Comparison of ENCODE assay signal across 9 mouse cellular contexts in genomic region chr17:22352794-22353193, GRCm38 (mm10). TPM values are rescaled to one million over a fixed set of nuclear protein-coding genes. Genes with fewer than 3 reads are reported as not detected.
DNase-seq lines count a peak whose midpoint lies in the region; ATAC-seq and TF ChIP-seq lines count a peak whose summit lies in the region.
"Had no signal": no experiment of that assay in that cellular context is flagged by ENCODE, and none has a peak within 500 bp of the region (broad histone marks: within the 10 kb centered on the region; RNA-seq: fewer than 3 reads in every experiment).

No protein-coding gene starts in this region.

- H3K9ac ChIP-seq in forebrain, embryonic 15.5 days (replicated peaks) = no peak overlapping the region
- H3K9ac ChIP-seq: limb, embryonic 13.5 days had no signal

- peaks cover 41% of the 10 kb centered on the region for H3K36me3 ChIP-seq in forebrain, embryonic 15.5 days

- no peaks in the 10 kb centered on the region for H3K4me1 ChIP-seq in forebrain, embryonic 15.5 days
- H3K4me1 ChIP-seq: limb, embryonic 13.5 days had no signal

- no peak overlapping the region for H3K4me2 ChIP-seq in forebrain, embryonic 15.5 days (replicated peaks)
- H3K4me2 ChIP-seq: limb, embryonic 13.5 days had no signal

- ATAC-seq in forebrain, embryonic 15.5 days (replicated peaks) = no peak

- TF ChIP-seq CTCF in gastrocnemius, adult 2 months (IDR thresholded peaks at IDR 0.05) = peak; percentile 80

- H3K9me3 ChIP-seq in forebrain, embryonic 15.5 days = no peaks in the 10 kb centered on the region
- H3K9me3 ChIP-seq: limb, embryonic 13.5 days had no signal

- no peak overlapping the region for H3K27ac ChIP-seq in gastrocnemius, adult 2 months
- no peak overlapping the region for H3K27ac ChIP-seq in forebrain, embryonic 15.5 days (replicated peaks)
- H3K27ac ChIP-seq: limb, embryonic 13.5 days had no signal

- H3K4me3 ChIP-seq in gastrocnemius, adult 2 months = no peak overlapping the region
- no peak overlapping the region for H3K4me3 ChIP-seq in forebrain, embryonic 15.5 days
- H3K4me3 ChIP-seq: limb, embryonic 13.5 days had no signal

- peak; percentile 17 for DNase-seq in gastrocnemius, adult 2 months
- no peak for DNase-seq in gastrocnemius, postnatal 10 days
- DNase-seq in urinary bladder, postnatal 25 days (ENCODE audit: low spot score) = peak; percentile 16
- DNase-seq in urinary bladder, adult 18-20 months (ENCODE audit: low spot score in 2 of 2) = no peak
- peak; percentile 41 for DNase-seq in fibroblast of lung, adult 2 months (ENCODE audit: low read depth)
- peak; percentile 8 for DNase-seq in layer of hippocampus, adult 9-10 months (ENCODE audit: low spot score)
- peak; percentile 28 to 45 for DNase-seq in natural killer cell, adult 2 months (ENCODE audit: low spot score in 2 of 2)

- H3K27me3 ChIP-seq in forebrain, embryonic 15.5 days = no peaks in the 10 kb centered on the region
- H3K27me3 ChIP-seq: limb, embryonic 13.5 days had no signal

- intact Hi-C loops in gastrocnemius, adult 2 months (cut with DNase I) = loop anchor here (5.0 kb wide), 1 partner anchor 60 kb away; no protein-coding TSS in a partner anchor

RNA-seq across cellular contexts. Expression of gene Zfp944, which starts 8.4 kb away (rescaled TPM):
- total RNA-seq in gastrocnemius, adult 2 months (2021) = 1 to 10 TPM; 4.3 to 5.6 TPM
- 1 to 10 TPM; 4.1 to 5.0 TPM for total RNA-seq in gastrocnemius, postnatal 10 days (2021)
- 18.4 and 20.0 TPM in 2 replicates for polyA plus RNA-seq in forebrain, embryonic 15.5 days (2015; fragmentation: Nextera tagmentation; extraction: Ambion mirVana)

RNA-seq across cellular contexts. Expression of gene Zfp758, which starts 8.5 kb away (rescaled TPM):
- total RNA-seq in gastrocnemius, adult 2 months (2021) = 1 to 10 TPM; 8.4 to 8.6 TPM
- total RNA-seq in gastrocnemius, postnatal 10 days (2021) = 1 to 10 TPM; 6.8 TPM
- polyA plus RNA-seq in forebrain, embryonic 15.5 days (2015; fragmentation: Nextera tagmentation; extraction: Ambion mirVana) = 8.4 and 8.8 TPM in 2 replicates

RNA-seq across cellular contexts. Expression of gene CT030661.1, which starts 38.2 kb away (rescaled TPM):
- 1 to 10 TPM; 8.3 to 9.5 TPM for total RNA-seq in gastrocnemius, adult 2 months (2021)
- total RNA-seq in gastrocnemius, postnatal 10 days (2021) = 1 to 10 TPM; 7.0 to 7.4 TPM
- polyA plus RNA-seq in forebrain, embryonic 15.5 days (2015; fragmentation: Nextera tagmentation; extraction: Ambion mirVana) = 13.2 and 14.1 TPM in 2 replicates

Comparison
In these comparisons a context has a peak if more than half of its experiments do, and no peak if none do; other contexts are left out.
1. DNase-seq: peak in gastrocnemius, adult 2 months (single experiment), urinary bladder, postnatal 25 days (single experiment), fibroblast of lung, adult 2 months (single experiment), layer of hippocampus, adult 9-10 months (single experiment) and natural killer cell, adult 2 months (2 of 2); none in gastrocnemius, postnatal 10 days (single experiment) and urinary bladder, adult 18-20 months (0 of 2).